Mouse (Mus musculus) kidney, postnatal 0 days (tissue): ENCODE data around the gene Scmh1. TPM values are rescaled to one million over a fixed set of nuclear protein-coding genes. Genes with fewer than 3 reads are reported as not detected.
A peak's percentile ranks its signal among the peaks of the same experiment; 100 is the strongest.

ENCODE experiments used
- ATAC-seq: fragments of 200-750 bp; cut with Nextera tagmentation; replicated peaks from 2 replicates; pipeline ENCODE4 v1.8.0; 2017; ENCODE audit warnings: low read depth, moderate number of reproducible peaks, moderate TSS enrichment, moderate library complexity; ENCODE audit not compliant: low FRiP score
- DNase-seq: peaks from one replicate; pipeline ENCODE4 v3.0.0-alpha.2; 2016; ENCODE audit warnings: low spot score
- H3K27ac ChIP-seq: fragments of 300-500 bp; sonication (generic); 2 replicates; pipeline ENCODE4 v1.5.1; 2014; ENCODE audit warnings: mild to moderate bottlenecking
- H3K27me3 ChIP-seq: fragments of 300-500 bp; sonication (generic); 2 replicates; pipeline ENCODE4 v1.6.1; 2014; ENCODE audit warnings: low read length, mixed read lengths; ENCODE audit not compliant: insufficient read depth
- H3K36me3 ChIP-seq: fragments of 300-500 bp; sonication (generic); 2 replicates; pipeline ENCODE4 v1.6.1; 2014; ENCODE audit warnings: low read length, mixed read lengths; ENCODE audit not compliant: insufficient read depth
- H3K4me1 ChIP-seq: fragments of 300-500 bp; sonication (generic); replicated peaks from 2 replicates; pipeline ENCODE4 v1.6.1; 2014; ENCODE audit warnings: antibody characterized with exemption, low read length, mixed read lengths; ENCODE audit not compliant: insufficient read depth
- H3K4me2 ChIP-seq: fragments of 300-500 bp; sonication (generic); 2 replicates; pipeline ENCODE4 v1.6.1; 2014; ENCODE audit warnings: mild to moderate bottlenecking, low read length, moderate library complexity, mixed read lengths
- H3K4me3 ChIP-seq: fragments of 300-500 bp; sonication (generic); replicated peaks from 2 replicates; pipeline ENCODE4 v1.5.1; 2014; ENCODE audit warnings: low read depth, low read length
- H3K9ac ChIP-seq: fragments of 300-500 bp; sonication (generic); 2 replicates; pipeline ENCODE4 v1.6.1; 2014; ENCODE audit warnings: low read depth, low read length
- H3K9me3 ChIP-seq: fragments of 300-500 bp; sonication (generic); replicated peaks from 2 replicates; pipeline ENCODE4 v1.6.1; 2016; ENCODE audit warnings: low read length, inconsistent platforms, mixed read lengths
- CTCF ChIP-seq: IDR thresholded peaks from 2 replicates; pipeline ENCODE4 v1.5.1; 2016; ENCODE audit warnings: antibody characterized with exemption, low read depth, mild to moderate bottlenecking, moderate library complexity
- WGBS: fragments of 180-500 bp; shearing (Covaris S2); extraction: QIAGEN DNeasy Blood & Tissue Kit; methylation state at CpG from one replicate; pipeline ENCODE4 v1.1.7; 2014; 5-methylcytosine and 5-hydroxymethylcytosine counted together
- polyA plus RNA-seq: library from polyadenylated mRNA; unstranded; fragments of >200 nt; fragmentation: Nextera tagmentation; extraction: Ambion mirVana; gene quantifications from 2 replicates; pipeline ENCODE4 v1.2.1, GENCODE M21; 2015

The Scmh1 gene
- 26.1 and 30.8 TPM in 2 replicates for polyA plus RNA-seq

GRCm38 (mm10) chr4:120405144-120405805, at the start of gene Scmh1:
Gene Scmh1, plus strand, starts transcription at chr4:120405281.
- H3K36me3 ChIP-seq, result no peaks in the 10 kb centered on the region
- no peaks in the 10 kb centered on the region for H3K27me3 ChIP-seq
- peak; percentile 88 for DNase-seq
- peak within 1 kb of the TSS; percentile 96 for H3K27ac ChIP-seq
- no peaks in the 10 kb centered on the region; the same call in 1 of the 2 replicates for H3K4me1 ChIP-seq
- WGBS, result under 1% methylated on average over 65 of the region's 102 CpGs
- H3K9me3 ChIP-seq, result no peaks in the 10 kb centered on the region
- H3K9ac ChIP-seq, result peak within 1 kb of the TSS; percentile 99
- TF ChIP-seq CTCF, result peak; percentile 8; the same call in 1 of the 2 replicates
- ATAC-seq, result peak; percentile 89
- peak within 1 kb of the TSS; percentile 57 for H3K4me2 ChIP-seq
- H3K4me3 ChIP-seq, result peak within 1 kb of the TSS; percentile 97

DNA sequence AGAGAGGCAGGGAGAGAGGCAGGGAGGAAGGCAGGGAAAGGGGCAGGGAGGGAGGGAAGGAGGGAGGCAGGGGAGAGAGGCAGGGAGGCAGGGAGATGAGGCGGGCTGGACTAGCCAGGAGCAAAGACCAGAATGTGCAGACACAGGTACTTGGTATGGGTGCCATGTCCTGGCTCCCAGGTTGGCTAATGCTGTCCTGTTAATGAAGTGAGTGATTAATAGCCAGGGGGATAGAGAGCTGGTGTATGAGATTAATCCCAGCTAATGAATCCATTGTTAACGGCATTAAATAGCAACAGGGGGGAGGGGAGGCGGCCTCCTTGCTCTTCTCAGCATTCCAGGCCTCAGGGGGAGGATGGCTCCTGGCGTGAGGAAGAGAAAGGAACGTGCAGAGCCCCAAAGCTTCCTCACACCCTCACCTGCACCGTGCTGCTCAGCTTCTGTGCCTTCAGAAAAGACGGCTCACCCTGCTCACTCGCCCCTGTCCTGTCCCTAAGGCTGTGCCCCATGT, 45.0 kb upstream of the Scmh1 start:
- no peaks in the 10 kb centered on the region for H3K9me3 ChIP-seq
- ATAC-seq, result peak; percentile 85
- no peaks in the 10 kb centered on the region for H3K36me3 ChIP-seq
- H3K4me1 ChIP-seq, result no peaks in the 10 kb centered on the region
- DNase-seq, result no peak
- TF ChIP-seq CTCF, result no peak
- H3K4me3 ChIP-seq, result no peak overlapping the region
- H3K9ac ChIP-seq, result no peak overlapping the region
- no peak overlapping the region for H3K4me2 ChIP-seq
- WGBS, result 19% methylated on average over 8 of the region's 8 CpGs
- no peaks in the 10 kb centered on the region for H3K27me3 ChIP-seq
- no peak overlapping the region for H3K27ac ChIP-seq

- no peak overlapping the region for H3K27ac ChIP-seq
- H3K9ac ChIP-seq, result no peak overlapping the region
- no peak overlapping the region for H3K4me3 ChIP-seq
- no peaks in the 10 kb centered on the region for H3K9me3 ChIP-seq
- no peaks in the 10 kb centered on the region for H3K27me3 ChIP-seq
- H3K4me1 ChIP-seq, result no peaks in the 10 kb centered on the region
- DNase-seq (no peak), ATAC-seq (no peak)
- no peak for TF ChIP-seq CTCF
- H3K4me2 ChIP-seq, result no peak overlapping the region
- no peaks in the 10 kb centered on the region for H3K36me3 ChIP-seq
- WGBS, result 3% methylated on average over 3 of the region's 3 CpGs
Measured at GRCm38 (mm10) chr4:120364729-120365128, 40.4 kb upstream of the Scmh1 start.

DNA sequence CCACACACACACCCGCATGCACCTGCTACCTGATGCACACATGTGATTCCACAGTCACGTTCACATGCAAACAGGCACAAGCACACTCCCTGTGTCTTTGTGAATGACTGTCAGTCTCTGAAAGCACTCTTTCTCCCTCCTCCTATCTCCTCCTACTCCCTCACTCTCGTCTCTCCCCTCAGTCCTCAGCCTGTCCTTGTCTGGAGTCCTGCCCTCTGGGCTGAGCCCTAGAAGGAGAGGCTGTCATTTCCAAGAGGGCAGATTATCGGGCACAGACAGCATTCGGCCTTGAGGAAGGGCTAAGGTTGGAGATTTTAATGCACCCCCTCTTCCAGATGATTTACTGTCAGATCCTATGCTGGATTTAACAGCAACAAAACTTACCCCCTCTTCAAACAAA, 39.6 kb upstream of the Scmh1 start:
- no peaks in the 10 kb centered on the region for H3K4me1 ChIP-seq
- no peak overlapping the region for H3K4me2 ChIP-seq
- WGBS, result 23% methylated on average over 5 of the region's 5 CpGs
- no peaks in the 10 kb centered on the region for H3K27me3 ChIP-seq
- no peak overlapping the region for H3K27ac ChIP-seq
- H3K4me3 ChIP-seq, result no peak overlapping the region
- no peak for TF ChIP-seq CTCF
- no peak for ATAC-seq
- H3K9ac ChIP-seq, result no peak overlapping the region
- no peak for DNase-seq
- no peaks in the 10 kb centered on the region for H3K9me3 ChIP-seq
- no peaks in the 10 kb centered on the region for H3K36me3 ChIP-seq

DNA sequence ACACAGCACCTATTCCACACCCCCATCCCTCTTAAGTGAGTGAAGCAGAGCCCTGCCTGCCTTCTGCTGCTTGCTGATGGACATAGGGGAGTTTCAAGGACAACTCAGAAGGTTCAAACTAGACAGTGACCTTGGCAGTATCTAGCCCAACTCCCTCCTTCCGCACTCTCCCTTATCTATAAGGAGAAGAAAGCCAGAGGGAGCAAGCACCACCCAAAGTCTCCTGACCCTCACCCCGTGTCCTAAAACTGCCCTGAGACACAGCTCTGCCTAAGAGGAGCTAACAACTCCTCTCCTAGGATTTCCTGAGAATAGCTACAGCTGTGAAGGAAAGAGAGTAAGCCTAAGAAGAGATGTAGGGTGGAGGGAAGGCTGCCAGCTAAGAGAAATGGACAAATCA, 37.0 kb upstream of the Scmh1 start:
- ATAC-seq, result no peak
- no peaks in the 10 kb centered on the region for H3K9me3 ChIP-seq

DNA sequence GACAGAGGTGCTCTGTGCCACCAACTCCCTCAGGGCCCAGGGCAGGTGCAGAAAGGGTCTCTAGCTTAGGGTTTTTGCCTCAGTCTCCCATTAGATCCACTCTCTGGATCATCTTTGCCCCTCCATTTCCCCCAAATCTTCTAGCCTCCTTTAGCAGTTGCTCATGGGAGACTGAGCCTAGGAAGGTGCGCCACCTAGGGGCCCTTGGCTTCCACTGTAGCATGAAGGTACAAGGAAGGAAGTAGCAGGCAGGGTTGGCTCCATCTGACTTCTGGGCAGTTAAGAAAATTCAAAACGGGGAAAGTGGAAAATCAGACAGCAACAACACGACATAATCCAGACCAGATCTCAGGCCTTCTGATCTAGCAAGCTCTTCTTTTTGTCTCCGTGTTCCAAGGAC, 36.4 kb upstream of the Scmh1 start:
- H3K36me3 ChIP-seq, result no peaks in the 10 kb centered on the region
- H3K9me3 ChIP-seq, result no peaks in the 10 kb centered on the region
- H3K27me3 ChIP-seq, result no peaks in the 10 kb centered on the region
- 9% methylated on average over 4 of the region's 4 CpGs for WGBS
- no peak overlapping the region for H3K9ac ChIP-seq
- no peak overlapping the region for H3K4me2 ChIP-seq
- ATAC-seq (no peak), DNase-seq (peak; percentile 81)
- H3K27ac ChIP-seq, result no peak overlapping the region
- peak; percentile 85 for TF ChIP-seq CTCF
- H3K4me1 ChIP-seq, result no peaks in the 10 kb centered on the region
- H3K4me3 ChIP-seq, result no peak overlapping the region

More for the DNA sequence above, 37.0 kb upstream of the Scmh1 start:
- H3K4me2 ChIP-seq, result no peak overlapping the region
- H3K27me3 ChIP-seq, result no peaks in the 10 kb centered on the region
- H3K27ac ChIP-seq, result no peak overlapping the region
- TF ChIP-seq CTCF, result no peak
- no peaks in the 10 kb centered on the region for H3K36me3 ChIP-seq
- no peak overlapping the region for H3K9ac ChIP-seq
- whole genome bisulfite sequencing, result 81% methylated on average over 2 of the region's 2 CpGs
- H3K4me3 ChIP-seq, result no peak overlapping the region
- DNase-seq, result no peak
- no peaks in the 10 kb centered on the region for H3K4me1 ChIP-seq
